Mouse (Mus musculus) pancreas, adult 10 weeks (tissue): ENCODE data around the gene Irgm2. TPM values are rescaled to one million over a fixed set of nuclear protein-coding genes. Genes with fewer than 3 reads are reported as not detected.

Source experiments
- polyA plus RNA-seq: library from polyadenylated mRNA; stranded (reverse); fragments of 350-450 nt; fragmentation: Illumina TruSeq; extraction: RNeasy Lipid Tissue Mini Kit (QIAGEN cat#74804); gene quantifications from one replicate; pipeline ENCODE4 v1.2.3, GENCODE M21; 2015; ENCODE audit warnings: low read depth, low replicate concordance; ENCODE audit not compliant: insufficient read depth

Gene Irgm2
- 6.7 TPM for polyA plus RNA-seq

GRCm38 (mm10) chr11:58199229-58200037 is at the start of gene Irgm2, which contains the start of gene Igtp:
TSS of gene Irgm2 (plus strand) at chr11:58199618.
TSS of gene Igtp (plus strand) at chr11:58199556.

DNA sequence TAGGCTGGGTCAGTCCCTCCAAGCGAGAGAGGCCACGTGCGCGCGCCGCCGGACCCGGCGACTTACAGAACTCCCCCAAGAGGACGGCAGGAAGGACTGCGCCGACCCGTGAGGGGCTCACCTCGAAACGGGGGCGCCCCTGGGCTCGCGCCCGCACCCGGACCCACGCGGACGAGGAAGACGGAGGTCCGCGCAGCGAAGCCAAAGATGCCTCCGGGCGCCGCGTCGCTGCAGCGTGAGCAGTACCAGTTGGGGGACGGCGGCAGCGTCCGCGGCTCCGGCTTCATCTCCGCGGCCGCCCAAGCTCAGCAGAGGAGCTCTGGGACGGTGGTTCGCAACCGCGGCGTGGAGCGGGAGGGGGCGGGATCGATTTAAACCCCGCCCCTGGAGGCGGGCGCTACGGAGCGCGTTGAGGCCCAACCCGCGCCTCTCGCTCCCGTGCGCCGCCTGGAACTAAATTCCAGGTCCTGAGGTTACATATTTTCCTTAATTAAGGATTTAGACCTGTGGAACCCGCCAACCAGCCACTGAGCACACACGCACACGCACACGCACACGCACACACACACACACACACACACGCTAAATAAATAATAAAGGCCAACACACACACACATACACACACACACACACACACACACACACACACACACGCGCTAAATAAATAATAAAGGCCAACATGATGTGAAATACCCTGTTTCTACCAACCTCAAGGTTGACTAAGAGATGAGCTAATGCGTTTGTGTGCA is 31.1 kb upstream of the Irgm2 start, which contains the start of gene Gemin5:
TSS of gene Gemin5 (minus strand) at position 373 of the 749 bp plus-strand sequence.

GRCm38 (mm10) chr11:58171459-58172091 is 27.8 kb upstream of the Irgm2 start, which contains the start of gene Mrpl22:
TSS of gene Mrpl22 (plus strand) at chr11:58171661.

Other genes starting within 250 kb of the Irgm2 start
- 25.3 TPM for gene Larp1, start 190.6 kb upstream of the Irgm2 start, polyA plus RNA-seq
- not detected for gene Gm12248, start 106.5 kb upstream of the Irgm2 start, polyA plus RNA-seq
- 18.3 TPM for gene Cnot8, start 95.5 kb upstream of the Irgm2 start, polyA plus RNA-seq
- gene Gemin5, start 31.1 kb upstream of the Irgm2 start, polyA plus RNA-seq: 1.6 TPM
- gene Mrpl22, start 28.0 kb upstream of the Irgm2 start, polyA plus RNA-seq: 8.8 TPM
- 8.3 TPM for gene Igtp, start 62 bp upstream of the Irgm2 start, polyA plus RNA-seq
- not detected for gene 4930438A08Rik, start 75.2 kb downstream of the Irgm2 start, polyA plus RNA-seq
- 19.3 TPM for gene Zfp692, start 107.5 kb downstream of the Irgm2 start, polyA plus RNA-seq
- 11.3 TPM for gene Zfp672, start 130.7 kb downstream of the Irgm2 start, polyA plus RNA-seq
- 5.0 TPM for gene Sh3bp5l, start 131.1 kb downstream of the Irgm2 start, polyA plus RNA-seq
- not detected for gene Lypd8, start 179.4 kb downstream of the Irgm2 start, polyA plus RNA-seq
- gene 1810065E05Rik, start 221.5 kb downstream of the Irgm2 start, polyA plus RNA-seq: not detected
- not detected for gene Gm12253, start 232.9 kb downstream of the Irgm2 start, polyA plus RNA-seq